Mouse (Mus musculus) E14TG2a.4 (cell line): ENCODE measurements around the gene Fam198b.

ENCODE experiments used
- H3K27me3 ChIP-seq: 2 replicates; pipeline ENCODE4 v1.6.1; 2014; ENCODE audit warnings: low read length, control low read depth; ENCODE audit not compliant: insufficient read depth
- H3K36me3 ChIP-seq: 2 replicates; pipeline ENCODE4 v1.6.1; 2014; ENCODE audit warnings: low read length, control low read depth; ENCODE audit not compliant: insufficient read depth
- H3K4me1 ChIP-seq: replicated peaks from 2 replicates; pipeline ENCODE4 v1.6.1; 2014; ENCODE audit warnings: low read depth, low read length, control low read depth
- H3K4me3 ChIP-seq: replicated peaks from 2 replicates; pipeline ENCODE4 v1.5.1; 2014; ENCODE audit warnings: mild to moderate bottlenecking, low read length
- H3K9me3 ChIP-seq: 2 replicates; pipeline ENCODE4 v1.6.1; 2014; ENCODE audit warnings: low read length, control low read depth
- CTCF ChIP-seq: conservative IDR thresholded peaks from 2 replicates; pipeline ENCODE4 v1.5.1; 2014; ENCODE audit warnings: low read length
- NANOG ChIP-seq: IDR thresholded peaks from 2 replicates; pipeline ENCODE4 v1.6.1; 2014; ENCODE audit warnings: borderline replicate concordance, low read length, mixed read lengths
- POU5F1 ChIP-seq: IDR thresholded peaks from 2 replicates; pipeline ENCODE4 v1.6.1; 2014; ENCODE audit warnings: low read length, borderline replicate concordance

Gene Fam198b

GRCm38 (mm10) chr3:79850656-79851055, 33.7 kb upstream of the Fam198b start:
- H3K4me3 ChIP-seq: no peak overlapping the region
- no peaks in the 10 kb centered on the region for H3K9me3 ChIP-seq
- TF ChIP-seq POU5F1 (no peak), NANOG (no peak), CTCF (no peak)
- no peaks in the 10 kb centered on the region for H3K36me3 ChIP-seq
- peaks cover 4% of the 10 kb centered on the region; the same call in 1 of the 2 replicates for H3K4me1 ChIP-seq
- peaks cover 18% of the 10 kb centered on the region for H3K27me3 ChIP-seq

GRCm38 (mm10) chr3:79852108-79852507, 32.2 kb upstream of the Fam198b start:
- no peaks in the 10 kb centered on the region for H3K36me3 ChIP-seq
- peaks cover 4% of the 10 kb centered on the region; the same call in 1 of the 2 replicates for H3K4me1 ChIP-seq
- no peak overlapping the region for H3K4me3 ChIP-seq
- H3K27me3 ChIP-seq: peaks cover 15% of the 10 kb centered on the region
- no peaks in the 10 kb centered on the region for H3K9me3 ChIP-seq
- no peak for TF ChIP-seq CTCF
- no peak for TF ChIP-seq NANOG
- no peak for TF ChIP-seq POU5F1

- no peak for TF ChIP-seq POU5F1
- TF ChIP-seq CTCF: no peak
- TF ChIP-seq NANOG: no peak
- H3K9me3 ChIP-seq: no peaks in the 10 kb centered on the region
Observed at GRCm38 (mm10) chr3:79852654-79853166, 31.6 kb upstream of the Fam198b start, which contains the start of gene Tmem144. TSS of gene Tmem144 (minus strand) at chr3:79852773.

GRCm38 (mm10) chr3:79857780-79858179, 26.6 kb upstream of the Fam198b start:
- Histone ChIP-seq H3K4me3 (no peak overlapping the region), H3K4me1 (no peaks in the 10 kb centered on the region), H3K27me3 (peaks cover 10% of the 10 kb centered on the region; the same call in 1 of the 2 replicates), H3K36me3 (no peaks in the 10 kb centered on the region), H3K9me3 (no peaks in the 10 kb centered on the region)
- no peak for TF ChIP-seq CTCF
- no peak for TF ChIP-seq POU5F1
- TF ChIP-seq NANOG: no peak

More at GRCm38 (mm10) chr3:79852654-79853166, 31.6 kb upstream of the Fam198b start, which contains the start of gene Tmem144:
- H3K4me3 ChIP-seq: no peak within 1 kb of the TSS
- H3K36me3 ChIP-seq: no peaks in the 10 kb centered on the region
- peaks cover 4% of the 10 kb centered on the region; the same call in 1 of the 2 replicates for H3K4me1 ChIP-seq
- H3K27me3 ChIP-seq: peaks cover 15% of the 10 kb centered on the region; the same call in 1 of the 2 replicates

GRCm38 (mm10) chr3:79858221-79858620, 26.1 kb upstream of the Fam198b start:
- TF ChIP-seq NANOG (no peak), POU5F1 (no peak), CTCF (no peak)
- Histone ChIP-seq H3K9me3 (no peaks in the 10 kb centered on the region), H3K4me1 (no peaks in the 10 kb centered on the region), H3K27me3 (peaks cover 10% of the 10 kb centered on the region; the same call in 1 of the 2 replicates), H3K4me3 (no peak overlapping the region), H3K36me3 (no peaks in the 10 kb centered on the region)

- no peaks in the 10 kb centered on the region for H3K9me3 ChIP-seq
- H3K36me3 ChIP-seq: no peaks in the 10 kb centered on the region
- no peak for TF ChIP-seq POU5F1
- no peak for TF ChIP-seq NANOG
- TF ChIP-seq CTCF: no peak
- no peak overlapping the region for H3K4me3 ChIP-seq
- H3K27me3 ChIP-seq: no peaks in the 10 kb centered on the region
- H3K4me1 ChIP-seq: no peaks in the 10 kb centered on the region
Observed at GRCm38 (mm10) chr3:79864824-79865223, 19.5 kb upstream of the Fam198b start.

- Histone ChIP-seq H3K4me3 (no peak overlapping the region), H3K4me1 (no peaks in the 10 kb centered on the region), H3K36me3 (no peaks in the 10 kb centered on the region), H3K27me3 (no peaks in the 10 kb centered on the region), H3K9me3 (no peaks in the 10 kb centered on the region)
- TF ChIP-seq NANOG: no peak
- TF ChIP-seq POU5F1: no peak
- no peak for TF ChIP-seq CTCF
Observed at GRCm38 (mm10) chr3:79866089-79866488, 18.2 kb upstream of the Fam198b start.

- H3K4me1 ChIP-seq: no peaks in the 10 kb centered on the region
- no peak for TF ChIP-seq POU5F1
- TF ChIP-seq CTCF: no peak
- no peak for TF ChIP-seq NANOG
- no peaks in the 10 kb centered on the region for H3K27me3 ChIP-seq
- H3K9me3 ChIP-seq: no peaks in the 10 kb centered on the region
- H3K4me3 ChIP-seq: no peak overlapping the region
- H3K36me3 ChIP-seq: no peaks in the 10 kb centered on the region
Observed at GRCm38 (mm10) chr3:79866526-79866925, 17.8 kb upstream of the Fam198b start.
